Mouse (Mus musculus) embryo, embryonic 10 days (tissue): Measurements from ENCODE around the gene Acin1.
A peak's percentile ranks its signal among the peaks of the same experiment; 100 is the strongest.

Source experiments
- DNase-seq: peaks from one replicate; pipeline ENCODE4 v3.0.0-alpha.2; 2015; ENCODE audit warnings: low spot score

The Acin1 gene

DNA sequence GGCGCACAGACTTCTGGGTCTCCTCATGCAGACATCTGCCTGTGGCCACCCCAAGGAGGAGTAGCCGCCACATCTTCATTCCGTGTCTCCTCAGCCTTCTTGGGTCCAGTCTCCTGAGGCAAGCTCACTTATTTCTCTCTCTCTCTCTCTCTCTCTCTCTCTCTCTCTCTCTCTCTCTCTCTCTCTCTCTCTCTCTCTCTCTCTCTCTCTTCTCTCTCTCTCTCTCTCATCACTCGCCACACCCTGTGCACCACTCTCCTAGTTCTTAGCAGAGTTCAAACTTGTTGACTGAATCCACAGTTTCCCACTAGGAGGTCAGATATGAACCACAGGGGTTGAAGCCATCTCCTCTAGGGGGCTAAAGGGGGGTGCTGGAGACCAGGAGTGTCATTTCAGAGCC is 12.0 kb upstream of the Acin1 start, which contains the start of gene Gm29776:
Gm29776 (minus strand) TSS at position 101 of the 400 bp plus-strand sequence.
- DNase-seq = no peak

DNA sequence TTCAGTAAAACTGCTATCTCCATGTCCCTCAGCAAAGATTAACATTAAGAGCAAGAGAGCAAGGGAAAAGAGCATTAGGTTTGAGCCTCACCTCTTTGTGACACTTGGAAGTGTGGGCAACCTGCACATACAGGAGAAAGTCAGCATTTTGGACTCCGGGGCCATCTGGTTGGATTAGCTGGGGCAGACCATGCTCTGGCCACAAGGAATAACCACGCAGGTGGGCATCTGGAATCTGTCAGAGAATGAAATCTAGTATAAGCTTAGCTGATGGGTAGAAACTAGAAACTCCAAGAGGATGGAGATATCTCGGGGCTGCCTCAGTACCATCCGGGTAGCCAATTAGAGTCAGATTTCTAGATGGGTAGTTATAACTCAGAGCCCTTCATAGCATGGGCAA is 10.0 kb upstream of the Acin1 start:
- DNase-seq = no peak

DNA sequence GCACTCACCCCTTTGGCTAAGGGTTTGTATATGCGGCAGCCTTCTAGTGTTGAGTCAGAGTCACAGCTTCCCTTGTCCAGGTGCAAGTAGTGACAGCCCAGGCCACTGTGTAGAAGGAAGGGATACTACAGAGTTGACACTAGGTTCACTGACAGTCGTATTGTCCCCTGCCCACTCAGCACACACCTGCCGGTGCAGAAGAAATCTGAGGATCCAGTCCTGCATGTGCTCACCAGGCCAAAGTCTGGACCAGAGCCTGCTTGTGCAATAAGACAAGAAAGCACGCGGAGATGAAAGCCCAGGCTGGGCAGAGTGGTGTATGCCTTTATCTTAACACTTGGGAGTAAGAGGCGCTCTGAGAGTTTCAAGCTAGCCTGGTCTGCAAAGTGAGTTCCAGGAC is 8.3 kb upstream of the Acin1 start:
- DNase-seq = no peak

DNA sequence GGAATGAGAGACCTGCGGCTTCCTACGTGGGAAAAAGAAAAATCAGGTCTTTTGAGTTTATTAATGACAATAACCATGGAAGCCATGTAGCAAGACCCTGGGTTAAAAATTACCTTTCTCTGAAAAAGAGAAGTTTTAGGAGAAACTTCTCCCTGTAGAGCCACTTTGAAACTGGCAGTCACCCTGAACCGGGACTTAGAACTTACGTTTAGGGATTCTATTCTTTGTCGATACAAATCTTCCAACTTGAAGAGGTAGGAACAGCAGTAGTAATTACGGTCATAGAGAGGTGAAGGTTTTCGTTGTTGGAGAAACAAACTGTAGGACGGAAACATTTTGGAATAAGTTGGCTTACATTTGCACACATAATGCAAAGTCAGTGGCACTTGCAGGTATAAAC is 520 bp upstream of the Acin1 start:
- DNase-seq = no peak

DNA sequence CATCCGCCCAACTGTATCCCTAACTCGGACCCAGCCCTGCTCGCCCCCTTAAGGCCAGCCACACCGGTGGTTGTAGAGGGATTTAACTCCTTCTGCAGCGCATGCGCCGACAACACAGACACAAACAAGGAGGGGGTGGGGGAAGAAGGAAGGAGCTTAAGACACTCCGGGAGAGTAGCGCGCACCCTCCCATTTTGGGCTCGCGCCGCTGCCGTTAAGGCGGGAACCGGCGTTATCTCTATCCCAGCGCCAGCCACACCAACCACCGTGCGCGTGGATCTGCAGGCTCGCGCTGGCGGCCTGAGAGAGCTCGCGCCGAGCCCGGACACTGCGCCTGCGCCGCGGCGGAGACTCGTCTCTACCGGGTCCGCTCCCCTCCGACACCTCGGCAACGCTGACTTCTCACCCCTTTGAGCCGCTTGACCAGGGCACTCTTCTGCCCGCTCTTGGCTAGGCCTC is 639 bp downstream of the Acin1 start, which contains the start of gene 1700123O20Rik:
1700123O20Rik (plus strand) TSS at position 154 of the 459 bp plus-strand sequence.
- DNase-seq = peak; percentile 91

DNA sequence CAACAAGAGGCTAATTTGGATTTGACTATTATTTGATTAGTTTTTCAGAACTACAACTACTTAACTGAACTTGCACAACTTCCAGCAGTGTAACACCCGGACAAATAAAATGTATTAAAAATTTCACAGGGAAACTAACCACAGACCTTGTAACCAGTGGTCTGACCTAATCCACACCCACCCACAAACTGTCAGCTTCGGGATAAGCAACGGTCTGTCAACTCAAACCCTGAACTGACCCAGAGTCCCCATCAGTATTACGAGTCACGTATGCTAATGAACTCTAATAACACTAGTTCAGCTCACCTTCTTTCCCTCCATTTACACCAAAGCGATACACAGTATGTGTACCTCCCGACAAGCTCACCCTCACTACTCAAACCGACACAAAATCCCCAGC is 1.3 kb downstream of the Acin1 start:
- no peak for DNase-seq

DNA sequence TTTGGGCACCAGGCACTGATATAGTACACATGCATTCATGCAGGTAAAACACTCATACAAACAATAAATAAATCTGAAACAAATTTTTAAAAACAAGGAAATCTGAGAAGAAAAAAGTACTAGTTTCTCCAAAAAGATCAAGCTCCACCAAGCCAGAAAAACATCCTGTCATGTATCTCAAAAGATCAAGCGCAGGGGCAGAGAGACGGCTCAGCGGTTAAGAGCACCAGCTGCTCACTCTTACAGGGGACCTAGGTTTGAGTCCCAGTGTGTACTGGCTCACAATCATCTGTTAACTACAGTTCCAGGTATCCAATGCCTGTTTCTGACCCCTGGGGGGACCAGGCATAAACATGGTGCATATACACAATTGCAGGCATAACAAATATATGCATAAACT is 4.3 kb downstream of the Acin1 start:
- no peak for DNase-seq

DNA sequence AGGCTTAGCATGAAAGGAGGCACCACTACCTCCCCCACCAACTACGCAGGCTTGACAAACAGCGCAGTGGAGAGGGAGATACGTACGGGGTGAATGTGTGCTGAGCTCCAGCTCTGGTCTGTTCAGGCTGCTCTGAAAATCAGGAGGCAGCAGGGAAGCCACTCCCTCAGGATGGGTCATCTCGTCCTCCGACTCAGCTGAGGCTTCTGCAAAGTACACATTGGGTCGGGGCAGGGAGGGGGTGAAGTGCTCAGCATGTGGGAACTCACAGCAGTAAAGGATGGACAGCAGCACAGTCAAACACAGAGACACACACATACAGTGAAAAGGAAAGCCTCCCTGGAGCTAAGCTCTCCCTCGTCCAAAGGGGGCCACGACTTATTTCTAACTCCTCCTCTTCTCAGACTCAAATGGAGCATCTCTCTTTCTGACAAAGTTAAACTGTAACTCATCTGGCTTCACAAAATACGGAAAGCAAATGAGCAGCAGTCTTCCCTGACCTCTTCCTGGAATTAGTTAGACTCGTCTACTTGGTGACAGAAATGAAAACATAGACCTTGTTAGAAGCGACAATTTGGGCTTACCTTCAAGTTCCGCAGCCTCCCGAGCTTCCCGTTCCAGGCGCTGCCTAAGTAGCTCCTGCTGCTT is 8.0 kb downstream of the Acin1 start:
- DNase-seq = no peak

DNA sequence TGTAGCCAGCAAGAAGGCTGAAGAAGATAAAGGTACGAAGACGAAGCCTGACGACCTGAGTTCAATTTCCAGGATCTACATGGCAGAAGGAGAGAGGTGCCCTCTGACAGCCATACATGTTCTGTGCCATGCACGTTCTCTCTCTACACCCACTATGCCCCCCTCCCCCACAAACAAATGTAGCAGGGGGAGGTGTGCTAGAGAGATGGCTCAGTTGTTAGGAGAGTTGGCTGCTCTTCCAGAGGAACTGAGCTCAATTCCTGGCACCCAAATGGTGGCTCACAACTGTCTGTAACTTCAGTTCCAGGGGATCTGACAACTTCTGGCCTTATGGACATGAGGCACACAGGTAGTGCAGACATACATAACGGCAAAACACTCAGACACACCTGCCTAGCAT is 10.4 kb downstream of the Acin1 start:
- DNase-seq = no peak

DNA sequence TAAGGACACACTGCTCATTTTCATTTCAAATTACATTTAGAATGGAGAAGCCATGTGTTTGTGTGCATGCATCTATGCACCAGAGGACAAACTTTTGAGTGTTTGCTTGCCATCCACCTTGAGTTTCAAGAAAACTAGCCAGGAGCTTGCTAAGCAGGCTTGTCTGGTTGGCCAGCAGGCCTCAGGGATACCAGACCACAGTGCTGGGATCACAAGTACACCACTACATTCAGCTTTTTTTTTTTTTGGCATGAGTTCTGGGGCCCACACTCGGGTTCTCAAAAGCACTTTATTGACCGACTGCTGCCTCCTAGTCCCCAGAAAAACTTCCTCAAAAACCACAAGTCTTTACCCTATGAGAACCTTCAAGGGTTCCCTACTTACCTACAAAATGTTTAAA is 12.4 kb downstream of the Acin1 start:
- no peak for DNase-seq

DNA sequence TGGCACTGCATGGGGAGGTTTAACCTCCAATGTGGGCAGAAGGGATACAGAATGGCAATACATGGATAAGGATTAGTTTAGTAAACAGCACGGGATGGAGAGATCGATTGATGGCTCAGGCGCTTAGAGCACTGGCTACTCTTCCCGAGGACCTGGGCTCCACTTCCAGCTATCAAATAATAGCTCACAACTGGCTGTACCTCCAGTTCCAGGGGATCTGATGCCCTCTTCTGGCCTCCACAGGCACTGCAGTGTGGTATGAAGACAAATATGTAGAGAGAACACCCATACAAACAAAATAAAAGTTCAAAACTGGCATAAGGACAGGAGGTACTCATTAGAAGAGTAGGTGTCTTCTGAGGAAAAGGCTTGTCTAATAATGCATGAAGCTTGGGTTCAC is 17.4 kb downstream of the Acin1 start:
- DNase-seq = peak; percentile 65

DNA sequence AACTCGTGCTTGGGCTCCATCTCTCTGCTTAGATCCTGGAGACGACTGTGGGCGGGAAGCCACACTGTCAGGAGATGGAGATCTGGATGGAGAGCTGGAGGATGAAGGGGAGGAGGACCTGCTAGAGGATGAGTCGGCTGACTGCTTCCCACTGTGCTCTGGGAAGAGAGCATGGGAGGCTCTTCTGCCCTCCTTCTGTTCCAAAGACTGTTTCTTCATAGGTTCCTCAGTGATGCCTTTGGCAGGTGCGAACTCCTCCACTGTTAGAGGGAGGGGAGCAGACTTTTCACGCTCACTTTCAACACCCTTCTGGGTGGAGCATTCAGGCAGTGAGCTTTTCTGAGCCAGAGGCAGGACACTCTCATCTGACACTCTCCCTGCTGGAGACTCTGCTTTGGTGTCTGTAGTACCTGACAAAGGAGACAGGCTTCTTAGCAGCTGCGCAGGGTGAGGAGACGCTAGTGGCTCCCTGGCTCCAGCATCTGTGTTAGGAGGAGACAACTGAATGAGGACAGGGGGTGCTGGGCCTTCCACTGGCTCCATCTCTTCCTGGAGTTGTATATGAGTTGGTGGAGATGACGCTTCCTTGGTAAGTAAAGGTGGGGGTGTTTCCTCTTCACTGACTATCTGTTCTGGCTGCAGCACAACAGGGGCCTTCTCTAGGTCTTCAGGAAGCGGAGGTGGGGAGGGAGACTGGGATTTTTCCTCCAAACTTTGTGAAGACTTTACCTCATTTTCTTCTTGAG is 22.1 kb downstream of the Acin1 start:
- DNase-seq = no peak

DNA sequence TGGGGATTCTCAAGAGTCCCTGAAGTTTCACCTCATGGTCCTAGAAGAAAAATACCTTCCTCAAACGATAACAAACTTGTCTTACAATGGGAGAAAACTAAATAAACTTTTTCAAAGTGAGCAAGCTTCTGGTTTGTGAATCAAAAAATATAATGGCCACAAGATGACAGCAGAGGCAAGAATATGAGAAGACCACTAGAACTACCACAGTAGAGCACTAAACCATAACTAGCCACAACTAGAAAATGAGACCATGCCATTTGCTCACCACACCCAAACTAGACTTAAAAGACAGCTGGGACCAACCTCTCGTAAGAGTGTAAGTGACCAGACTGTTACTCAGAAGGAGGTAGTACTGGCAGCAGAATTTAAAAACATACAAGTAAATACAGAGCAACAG is 26.7 kb downstream of the Acin1 start:
- DNase-seq = no peak

DNA sequence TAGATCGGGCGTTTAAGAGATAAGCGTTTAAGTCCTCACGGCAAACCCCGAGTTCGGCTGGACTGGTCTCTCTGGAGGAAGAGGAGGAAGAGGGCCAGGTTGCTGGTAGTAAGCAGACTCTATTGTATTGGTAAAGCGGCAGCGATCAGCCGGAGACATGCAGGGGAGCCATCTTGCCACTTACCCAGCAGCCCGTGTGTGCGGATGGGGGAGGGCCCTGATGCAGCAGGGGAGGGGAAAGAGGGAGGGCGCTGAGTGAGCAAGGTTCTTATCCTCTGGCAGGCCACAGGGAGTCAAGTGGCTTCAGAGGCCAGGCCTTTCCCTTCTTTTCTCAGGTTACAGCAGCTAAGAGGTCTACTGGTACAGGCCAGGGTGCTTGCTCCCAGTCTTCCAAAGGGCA is 33.2 kb downstream of the Acin1 start:
- DNase-seq = peak; percentile 95

DNA sequence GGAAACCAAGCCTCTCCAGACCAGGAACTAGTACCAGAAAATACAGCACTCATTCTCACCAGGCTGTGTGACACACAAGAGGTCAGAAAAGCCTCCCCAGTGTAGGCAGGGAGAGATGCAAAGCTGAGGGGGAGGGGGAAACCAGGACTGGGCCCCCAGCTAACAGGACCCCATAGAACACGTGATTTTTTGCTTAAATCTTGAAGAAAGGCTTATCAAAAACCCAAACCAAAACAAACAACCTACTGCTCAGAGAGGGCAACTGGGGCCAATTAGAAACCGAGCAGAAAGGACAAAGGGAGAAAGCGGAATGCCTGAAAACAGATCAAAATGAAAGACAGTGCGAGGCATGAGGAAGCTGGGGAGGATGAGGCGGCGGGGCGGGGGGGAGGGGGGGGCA is 33.9 kb downstream of the Acin1 start:
- DNase-seq = no peak

DNA sequence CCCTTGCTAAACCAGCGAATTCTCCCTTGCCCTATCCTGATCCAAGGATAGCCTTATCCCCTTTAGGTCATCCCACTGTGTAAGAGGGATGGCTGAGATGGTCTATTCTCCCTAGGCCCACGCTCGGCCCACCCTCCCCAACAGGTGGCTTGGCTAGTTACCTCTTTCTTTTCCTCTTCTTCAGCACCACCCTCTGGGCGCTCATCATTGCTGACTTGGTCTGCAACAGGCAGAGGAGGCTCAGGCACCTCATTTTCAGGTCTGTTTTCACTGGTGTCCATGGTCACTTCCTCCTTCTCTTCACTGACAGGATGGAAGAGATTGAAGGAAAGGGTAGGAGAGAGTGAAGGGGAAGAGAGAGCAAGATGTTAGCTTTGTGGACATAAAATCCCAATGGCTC is 35.2 kb downstream of the Acin1 start:
- no peak for DNase-seq

DNA sequence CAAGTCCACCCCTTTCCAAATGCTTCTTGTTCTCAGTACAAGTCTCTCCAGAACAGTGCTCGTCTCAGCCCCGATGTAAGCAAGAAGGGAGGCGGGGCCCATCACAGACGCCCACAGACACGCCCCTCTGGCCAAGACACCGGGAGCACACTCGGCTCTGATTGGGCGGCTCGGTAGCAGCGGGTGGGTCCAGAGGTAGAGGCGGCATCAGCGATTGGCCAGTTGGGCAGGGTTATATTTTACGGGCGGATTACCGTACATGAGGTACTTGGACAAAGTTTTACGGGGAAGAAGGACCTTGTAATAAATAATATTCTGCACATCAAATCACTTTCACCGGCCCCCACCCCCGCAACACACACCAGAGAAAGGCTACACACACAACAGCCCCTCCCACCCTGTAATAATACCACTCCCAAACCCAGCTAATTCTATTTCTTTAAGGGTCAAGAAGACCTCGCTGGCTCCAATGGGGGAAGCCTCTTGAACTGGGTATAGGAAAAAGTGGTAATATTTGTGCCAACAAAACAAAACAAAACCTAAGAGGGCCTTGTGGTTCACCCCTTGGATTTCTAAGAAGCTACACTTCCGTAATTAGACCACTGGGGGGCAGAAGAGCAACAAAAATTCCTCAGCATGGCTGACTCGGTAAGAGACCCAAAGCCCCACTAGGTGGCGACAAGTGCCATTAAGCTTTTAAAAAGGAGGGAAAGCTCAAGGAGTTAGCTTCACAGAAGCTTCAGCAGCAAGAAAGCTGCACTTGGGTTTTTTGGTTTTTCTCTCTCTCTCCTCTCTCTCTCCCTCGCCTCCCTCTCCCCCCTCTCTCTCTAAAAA is 35.9 kb downstream of the Acin1 start:
- DNase-seq = peak; percentile 94

DNA sequence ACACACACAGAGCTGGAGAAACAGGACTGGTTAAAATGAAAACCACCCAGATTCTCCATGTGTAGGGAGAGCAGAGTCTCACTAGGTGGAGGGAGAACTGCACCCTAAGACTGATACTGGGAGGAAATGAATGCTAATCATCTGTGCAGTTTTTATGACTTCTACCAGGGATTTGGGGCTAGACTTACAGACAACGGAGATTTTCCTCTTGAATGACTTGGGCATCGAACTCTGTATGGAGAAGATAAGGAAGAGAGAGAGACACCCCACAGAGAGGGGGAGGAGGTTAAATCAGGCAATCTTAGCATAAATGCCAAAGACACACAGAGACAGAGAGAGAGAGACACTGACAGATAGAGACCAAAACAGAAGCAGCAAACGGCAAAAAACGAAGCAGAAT is 38.8 kb downstream of the Acin1 start:
- no peak for DNase-seq

DNA sequence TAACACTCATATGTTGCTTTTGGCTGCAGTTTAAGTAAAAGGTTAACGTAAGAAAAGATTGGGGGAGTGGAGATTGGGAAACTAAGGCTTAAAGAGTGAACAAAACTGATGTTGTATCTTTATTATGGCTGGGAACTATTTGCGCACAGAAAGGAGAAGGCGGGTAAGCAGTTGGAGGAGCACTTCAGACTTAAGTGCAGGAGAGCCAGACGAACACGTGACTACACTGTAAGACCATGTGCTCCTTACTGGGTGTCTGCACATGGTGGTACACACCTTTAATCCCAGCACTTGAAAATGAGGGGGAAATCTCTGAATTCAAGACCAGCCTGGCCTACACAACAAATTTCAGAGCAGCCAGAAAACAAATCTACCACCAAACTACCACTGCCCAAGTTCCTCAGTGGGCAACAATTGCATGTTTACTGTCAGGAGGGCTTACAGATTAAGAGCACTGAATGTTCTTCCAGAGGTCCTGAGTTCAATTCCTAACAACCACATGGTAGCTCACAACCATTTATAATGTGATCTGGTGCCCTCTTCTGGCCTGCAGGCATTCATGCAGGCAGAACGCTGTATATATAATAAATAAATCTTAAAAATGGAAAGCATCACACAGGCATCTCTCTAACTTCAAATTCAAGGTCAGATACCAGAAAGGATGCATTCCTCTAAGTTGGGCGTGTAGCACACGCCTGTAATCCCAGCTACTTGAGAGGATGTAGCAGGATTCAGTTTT is 39.7 kb downstream of the Acin1 start:
- no peak for DNase-seq

DNA sequence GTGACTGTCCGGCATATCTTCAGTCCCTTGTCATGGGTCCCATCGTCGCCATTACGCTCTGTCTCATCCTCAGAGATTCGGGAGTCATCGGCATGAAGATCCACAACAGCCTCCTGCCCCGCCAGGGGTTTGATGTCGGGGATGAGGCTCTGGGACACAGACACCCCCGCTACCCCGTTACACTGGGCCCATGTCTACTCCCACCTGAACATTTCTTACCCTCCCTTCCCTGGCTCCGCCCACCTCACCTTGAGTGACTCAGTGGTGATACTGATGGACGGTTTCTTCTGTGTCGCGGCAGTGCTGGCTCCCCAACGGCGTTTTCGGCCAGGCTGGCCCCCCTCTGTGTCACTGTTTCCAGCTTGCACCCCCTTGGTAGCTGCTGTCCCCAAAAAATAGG is 40.3 kb downstream of the Acin1 start:
- DNase-seq = no peak

DNA sequence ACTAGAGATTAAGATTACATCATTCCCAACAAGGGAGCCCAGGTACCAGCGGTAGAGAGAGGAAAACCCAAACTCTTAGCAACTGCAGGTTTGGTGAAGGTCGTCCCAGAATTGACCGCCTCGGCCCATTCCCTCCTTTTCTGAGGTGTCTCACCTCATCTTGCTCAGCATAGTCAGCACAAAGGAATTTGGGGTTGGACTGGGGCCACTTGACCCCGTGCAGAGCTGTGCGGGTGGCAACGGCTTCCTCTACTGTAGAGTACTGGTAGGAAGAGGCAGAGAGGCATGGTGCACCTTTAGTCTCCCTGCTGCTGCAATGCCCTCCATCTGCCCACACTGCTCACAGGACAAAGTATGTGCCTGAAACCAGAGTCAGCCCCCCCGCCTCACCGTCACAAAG is 42.4 kb downstream of the Acin1 start:
- no peak for DNase-seq

DNA sequence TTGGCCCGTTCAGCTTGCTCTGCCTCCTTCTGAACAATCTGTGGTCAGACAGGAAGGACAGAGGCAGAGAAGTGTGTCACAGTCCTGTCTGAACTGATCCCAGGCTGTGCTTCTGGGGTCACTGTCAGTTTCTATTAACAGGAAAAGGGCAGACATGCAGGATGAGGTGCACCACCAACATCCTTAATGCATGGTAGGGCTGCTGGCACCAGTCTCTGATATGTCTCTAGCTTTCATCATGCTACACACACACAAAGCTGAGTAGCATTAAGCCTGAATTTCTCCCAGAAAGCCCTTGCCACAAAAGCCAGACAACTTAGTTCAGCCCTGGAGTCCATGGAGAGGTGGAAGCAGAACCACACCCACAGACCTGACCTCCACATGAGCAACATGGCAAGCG is 43.7 kb downstream of the Acin1 start:
- no peak for DNase-seq
